Mouse (Mus musculus): ENCODE results near the gene Pdcd1lg2. TPM values are rescaled to one million over a fixed set of nuclear protein-coding genes. Genes with fewer than 3 reads are reported as not detected.

The Pdcd1lg2 gene
- total and polyA plus RNA-seq, 3 experiments, result 1.7 to 5.4 TPM; not detected in 1

GRCm38 (mm10) chr19:29430516-29430915, 19.8 kb downstream of the Pdcd1lg2 start:
- Histone ChIP-seq H3K4me3 (ENCODE audit: control insufficient read depth in 1 of 2, insufficient read depth in 1 of 2, low read depth in 2 of 2, low read length in 2 of 2) (peak overlapping the region; percentile 9 to 15; a peak in 3 of 4 replicates), H3K4me1 (ENCODE audit: control insufficient read depth in 1 of 2, insufficient read depth in 2 of 2, low read length in 2 of 2) (peaks cover 24 to 36% of the 10 kb centered on the region in 2 experiments), H3K9me3 (replicated peaks; ENCODE audit: insufficient read depth, low read length) (no peaks in the 10 kb centered on the region), H3K27me3 (ENCODE audit: control insufficient read depth in 1 of 2, insufficient read depth in 2 of 2, low read length in 2 of 2) (no peaks in the 10 kb centered on the region), H3K27ac (ENCODE audit: control insufficient read depth, low read depth, low read length) (peak overlapping the region; percentile 78), H3K36me3 (ENCODE audit: control insufficient read depth in 1 of 2, insufficient read depth in 2 of 2, low read length in 2 of 2) (peaks cover 0 to 32% of the 10 kb centered on the region in 2 experiments; a peak in 2 of 4 replicates), H3K79me2 (ENCODE audit: control insufficient read depth, insufficient read depth, low read length, poor library complexity) (no peaks in the 10 kb centered on the region), H3K9ac (ENCODE audit: control insufficient read depth, low read depth, low read length, poor library complexity, severe bottlenecking) (peak overlapping the region; percentile 41)
- peak; percentile 95; the same call in 1 of the 2 replicates for TF ChIP-seq CHD1 (IDR thresholded peaks at IDR 0.05; ENCODE audit: low read depth, low read length)
- TF ChIP-seq KAT2A (conservative IDR thresholded peaks at IDR 0.05; ENCODE audit: low read depth, low read length), result no peak
- DNase-seq (ENCODE audit: low read depth, low spot score), result no peak

- Histone ChIP-seq H3K27ac (ENCODE audit: control insufficient read depth, low read depth, low read length) (peak overlapping the region; percentile 78), H3K4me1 (ENCODE audit: control insufficient read depth in 1 of 2, insufficient read depth in 2 of 2, low read length in 2 of 2) (peaks cover 24 to 36% of the 10 kb centered on the region in 2 experiments), H3K79me2 (ENCODE audit: control insufficient read depth, insufficient read depth, low read length, poor library complexity) (no peaks in the 10 kb centered on the region), H3K27me3 (ENCODE audit: control insufficient read depth in 1 of 2, insufficient read depth in 2 of 2, low read length in 2 of 2) (no peaks in the 10 kb centered on the region), H3K9ac (ENCODE audit: control insufficient read depth, low read depth, low read length, poor library complexity, severe bottlenecking) (peak overlapping the region; percentile 41), H3K9me3 (replicated peaks; ENCODE audit: insufficient read depth, low read length) (no peaks in the 10 kb centered on the region), H3K4me3 (ENCODE audit: control insufficient read depth in 1 of 2, insufficient read depth in 1 of 2, low read depth in 2 of 2, low read length in 2 of 2) (peak overlapping the region; percentile 9 to 15), H3K36me3 (ENCODE audit: control insufficient read depth in 1 of 2, insufficient read depth in 2 of 2, low read length in 2 of 2) (peaks cover 0 to 35% of the 10 kb centered on the region in 2 experiments; a peak in 2 of 4 replicates)
- peak; percentile 98 for DNase-seq (ENCODE audit: low read depth, low spot score)
- TF ChIP-seq ZNF384 (IDR thresholded peaks at IDR 0.05; ENCODE audit: low read depth, low read length) (peak; percentile 100), TAL1 (IDR thresholded peaks at IDR 0.05; ENCODE audit: low read length) (peak; percentile 98), ETS1 (IDR thresholded peaks at IDR 0.05; ENCODE audit: low read depth, low read length) (peak; percentile 100), CHD1 (IDR thresholded peaks at IDR 0.05; ENCODE audit: low read depth, low read length) (peak; percentile 97), MYC (IDR thresholded peaks at IDR 0.05; ENCODE audit: low read depth, low read length) (peak; percentile 99), JUND (IDR thresholded peaks at IDR 0.05; ENCODE audit: low read depth, low read length) (peak; percentile 97), MEF2A (IDR thresholded peaks at IDR 0.05; ENCODE audit: extremely low read depth, insufficient replicate concordance, low read depth, low read length, poor library complexity, severe bottlenecking) (peak; percentile 78; the same call in 1 of the 2 replicates), TBP (IDR thresholded peaks at IDR 0.05; ENCODE audit: low read depth, low read length) (peak; percentile 90), NRF1 (IDR thresholded peaks at IDR 0.05; ENCODE audit: insufficient read depth, low read depth, low read length, poor library complexity, severe bottlenecking) (no peak), POLR2AphosphoS2 (IDR thresholded peaks at IDR 0.05; ENCODE audit: low read length) (no peak), GABPA (IDR thresholded peaks at IDR 0.05; ENCODE audit: low read depth, low read length) (no peak), EP300 (IDR thresholded peaks at IDR 0.05; ENCODE audit: low read depth in 1 of 2, low read length in 2 of 2) (peak; percentile 100), MAZ (IDR thresholded peaks at IDR 0.05; ENCODE audit: low read depth, low read length) (peak; percentile 100), ELF1 (IDR thresholded peaks at IDR 0.05; ENCODE audit: low read depth, low read length) (peak; percentile 84), ZKSCAN1 (IDR thresholded peaks at IDR 0.05; ENCODE audit: low read depth, low read length) (peak; percentile 87; the same call in 1 of the 2 replicates), RCOR1 (IDR thresholded peaks at IDR 0.05; ENCODE audit: low read depth, low read length) (peak; percentile 99), MAFK (IDR thresholded peaks at IDR 0.05; ENCODE audit: borderline replicate concordance, low read depth, low read length) (peak; percentile 97), NELFE (IDR thresholded peaks at IDR 0.05; ENCODE audit: low read depth, low read length) (peak; percentile 37; the same call in 1 of the 2 replicates), E2F4 (IDR thresholded peaks at IDR 0.05; ENCODE audit: borderline replicate concordance, low read depth, low read length) (peak; percentile 75; the same call in 1 of the 2 replicates), USF1 (IDR thresholded peaks at IDR 0.05; ENCODE audit: low read depth, low read length) (peak; percentile 61; the same call in 1 of the 2 replicates), CTCF (IDR thresholded peaks at IDR 0.05 in 2 of 3, conservative IDR thresholded peaks at IDR 0.05 in 1 of 3; ENCODE audit: control insufficient read depth in 1 of 3, insufficient read depth in 1 of 3, low read depth in 2 of 3, low read length in 3 of 3, poor library complexity in 1 of 3, severe bottlenecking in 1 of 3) (no peak), USF2 (IDR thresholded peaks at IDR 0.05; ENCODE audit: borderline replicate concordance in 1 of 2, insufficient read depth in 1 of 2, low read depth in 1 of 2, low read length in 2 of 2) (no peak), BHLHE40 (IDR thresholded peaks at IDR 0.05; ENCODE audit: borderline replicate concordance, low read depth, low read length) (peak; percentile 88), POLR2AphosphoS5 (IDR thresholded peaks at IDR 0.05; ENCODE audit: borderline replicate concordance, low read depth, low read length) (no peak), CHD2 (IDR thresholded peaks at IDR 0.05; ENCODE audit: low read length) (peak; percentile 91), KAT2A (conservative IDR thresholded peaks at IDR 0.05; ENCODE audit: low read depth, low read length) (peak; percentile 22; the same call in 1 of the 2 replicates), MAX (IDR thresholded peaks at IDR 0.05; ENCODE audit: low read length) (peak; percentile 97), TCF12 (IDR thresholded peaks at IDR 0.05; ENCODE audit: low read depth, low read length) (peak; percentile 100), ZMIZ1 (IDR thresholded peaks at IDR 0.05; ENCODE audit: low read depth, low read length) (no peak; the same call in 1 of the 2 replicates), SMC3 (IDR thresholded peaks at IDR 0.05; ENCODE audit: low read depth, low read length) (peak; percentile 47)
These were observed 20.2 kb downstream of the Pdcd1lg2 start for GRCm38 (mm10) chr19:29430953-29431352.

All from MEL (cell line).